Mouse (Mus musculus) cerebellum, adult 2 months (tissue): ENCODE results near the gene Fcor.

Experiments
- CTCF ChIP-seq: fragments of 200-500 bp; IDR thresholded peaks from 2 replicates; pipeline ENCODE4 v1.5.1; 2011; ENCODE audit warnings: low read depth, mild to moderate bottlenecking, control low read depth, low read length, moderate library complexity, borderline replicate concordance; ENCODE audit not compliant: insufficient read depth
- POLR2A ChIP-seq: fragments of 200-500 bp; IDR thresholded peaks from 2 replicates; pipeline ENCODE4 v1.6.1; 2011; ENCODE audit warnings: low read length, control low read depth, borderline replicate concordance; ENCODE audit not compliant: insufficient read depth

- TF ChIP-seq CTCF (no peak), POLR2A (no peak)
Observed at GRCm38 (mm10) chr8:3717321-3717954, 45.3 kb upstream of the Fcor start.
